Mouse (Mus musculus) left cerebral cortex, adult 11 months (tissue): Measurements from ENCODE around the gene Irak1.

ENCODE experiments used
- DNase-seq: peaks from one replicate; pipeline ENCODE4 v3.0.0; 2022; ENCODE audit warnings: low spot score

The Irak1 gene

GRCm38 (mm10) chrX:73966248-73967176, 57.2 kb downstream of the Irak1 start, which contains the start of gene Hcfc1:
Gene Hcfc1 (minus strand): TSS chrX:73966357.
- peak; percentile 84 for DNase-seq

DNA sequence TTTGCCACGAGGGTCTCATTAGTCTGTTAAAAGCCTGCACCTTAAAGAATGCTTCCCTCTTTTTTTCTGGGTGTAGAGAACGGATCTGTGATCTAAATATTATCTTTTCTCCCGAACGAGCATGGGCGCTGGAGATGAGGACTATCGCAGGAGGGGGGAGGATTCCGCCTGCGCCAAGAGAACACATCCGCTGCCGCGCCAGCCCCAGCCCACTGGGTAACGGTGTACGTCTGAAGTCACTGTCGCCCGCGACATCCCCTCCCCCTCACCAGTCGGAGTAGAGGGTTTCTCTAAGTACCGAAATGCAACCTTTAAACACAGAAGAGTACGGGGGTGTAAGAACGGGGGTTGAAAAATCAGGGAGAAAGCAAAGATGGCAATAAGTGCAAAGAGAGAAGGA, 58.4 kb downstream of the Irak1 start:
- DNase-seq = peak; percentile 39

DNA sequence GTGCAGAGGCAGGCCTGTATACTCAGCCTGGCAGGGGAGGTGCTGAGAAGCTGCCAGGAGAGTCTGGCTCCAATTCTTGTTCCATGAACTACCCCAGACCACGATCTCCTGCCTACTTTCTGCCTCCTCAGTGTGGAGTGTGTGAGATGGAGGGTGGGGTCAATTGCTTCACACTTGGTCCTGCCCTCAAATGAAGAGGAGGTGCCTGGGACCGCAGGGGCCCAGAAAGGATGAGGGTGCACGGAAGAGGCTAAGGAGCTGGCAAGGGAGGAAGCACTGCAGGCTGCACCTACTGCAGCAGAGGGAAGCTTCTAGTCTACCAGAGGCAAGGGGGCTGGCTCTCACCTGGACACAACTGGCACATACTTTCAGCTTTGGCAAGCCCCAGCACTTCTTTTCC, 59.4 kb downstream of the Irak1 start:
- DNase-seq = no peak
